Mouse (Mus musculus) MN1 (cell line): ENCODE data around the gene Atxn10.

Experiments
- DNase-seq: peaks from one replicate; pipeline ENCODE4 v3.0.0-alpha.2; 2016; ENCODE audit warnings: low spot score

Atxn10 gene

GRCm38 (mm10) chr15:85404739-85405138 is 68.7 kb downstream of the Atxn10 start:
- DNase-seq = no peak

GRCm38 (mm10) chr15:85405567-85405966 is 69.5 kb downstream of the Atxn10 start:
- no peak for DNase-seq

GRCm38 (mm10) chr15:85406846-85407245 is 70.8 kb downstream of the Atxn10 start:
- no peak for DNase-seq

- no peak for DNase-seq
Observed at GRCm38 (mm10) chr15:85407342-85407741, 71.3 kb downstream of the Atxn10 start.

GRCm38 (mm10) chr15:85408790-85409189 is 72.7 kb downstream of the Atxn10 start:
- no peak for DNase-seq

- DNase-seq = no peak
Observed at GRCm38 (mm10) chr15:85409245-85409783, 73.3 kb downstream of the Atxn10 start.

- DNase-seq = no peak
Observed at GRCm38 (mm10) chr15:85409836-85410235, 73.8 kb downstream of the Atxn10 start.

GRCm38 (mm10) chr15:85414620-85415019 is 78.6 kb downstream of the Atxn10 start:
- no peak for DNase-seq

- DNase-seq = no peak
Observed at GRCm38 (mm10) chr15:85420686-85421085, 84.6 kb downstream of the Atxn10 start.

- peak; percentile 42 for DNase-seq
Observed at GRCm38 (mm10) chr15:85424197-85424596, 88.2 kb downstream of the Atxn10 start.

GRCm38 (mm10) chr15:85428140-85428539 is 92.1 kb downstream of the Atxn10 start:
- no peak for DNase-seq

GRCm38 (mm10) chr15:85442568-85442967 is 106.5 kb downstream of the Atxn10 start:
- no peak for DNase-seq

GRCm38 (mm10) chr15:85446652-85447051 is 110.6 kb downstream of the Atxn10 start:
- no peak for DNase-seq

GRCm38 (mm10) chr15:85456891-85457290 is 120.8 kb downstream of the Atxn10 start:
- DNase-seq = no peak

- DNase-seq = no peak
Observed at GRCm38 (mm10) chr15:85457838-85458237, 121.8 kb downstream of the Atxn10 start.

- no peak for DNase-seq
Observed at GRCm38 (mm10) chr15:85458631-85459082, 122.6 kb downstream of the Atxn10 start.

GRCm38 (mm10) chr15:85461541-85461940 is 125.5 kb downstream of the Atxn10 start:
- DNase-seq = no peak

- no peak for DNase-seq
Observed at GRCm38 (mm10) chr15:85462138-85462537, 126.1 kb downstream of the Atxn10 start.

GRCm38 (mm10) chr15:85463027-85463790 is 127.2 kb downstream of the Atxn10 start:
- no peak for DNase-seq

GRCm38 (mm10) chr15:85464190-85464589 is 128.1 kb downstream of the Atxn10 start:
- DNase-seq = no peak

GRCm38 (mm10) chr15:85464823-85465565 is 128.9 kb downstream of the Atxn10 start:
- no peak for DNase-seq

GRCm38 (mm10) chr15:85466456-85467067 is 130.5 kb downstream of the Atxn10 start:
- DNase-seq = no peak

- no peak for DNase-seq
Observed at GRCm38 (mm10) chr15:85469401-85469800, 133.4 kb downstream of the Atxn10 start.
